Mouse (Mus musculus): ENCODE results near the gene Noto.
"Not testable (repeated sequence)": the region's sequence is repeated elsewhere in the genome, so short reads cannot be mapped to it uniquely, and the experiment has no call there.

Noto gene

DNA sequence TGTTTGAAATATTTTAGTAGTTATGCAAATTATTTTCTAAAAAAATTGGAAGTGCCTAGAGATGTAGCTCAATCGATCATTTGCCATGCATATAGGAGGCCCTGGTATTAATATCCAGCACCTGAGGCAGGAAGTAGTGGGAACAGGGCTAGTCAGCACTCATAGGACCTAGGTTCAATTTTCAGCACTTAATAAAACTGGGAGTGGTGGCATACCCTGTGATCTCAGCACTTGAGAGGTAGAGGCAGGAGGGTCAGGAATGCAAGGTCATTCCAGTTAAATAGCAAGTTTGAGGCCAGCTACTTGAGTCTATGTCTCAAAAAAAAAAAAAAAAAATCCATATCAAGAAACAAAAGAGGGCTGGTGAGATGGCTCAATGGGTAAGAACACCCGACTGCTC, 4.5 kb upstream of the Noto start:
- no peak for DNase-seq (ENCODE audit: extremely low read depth, insufficient read length, low spot score)

DNA sequence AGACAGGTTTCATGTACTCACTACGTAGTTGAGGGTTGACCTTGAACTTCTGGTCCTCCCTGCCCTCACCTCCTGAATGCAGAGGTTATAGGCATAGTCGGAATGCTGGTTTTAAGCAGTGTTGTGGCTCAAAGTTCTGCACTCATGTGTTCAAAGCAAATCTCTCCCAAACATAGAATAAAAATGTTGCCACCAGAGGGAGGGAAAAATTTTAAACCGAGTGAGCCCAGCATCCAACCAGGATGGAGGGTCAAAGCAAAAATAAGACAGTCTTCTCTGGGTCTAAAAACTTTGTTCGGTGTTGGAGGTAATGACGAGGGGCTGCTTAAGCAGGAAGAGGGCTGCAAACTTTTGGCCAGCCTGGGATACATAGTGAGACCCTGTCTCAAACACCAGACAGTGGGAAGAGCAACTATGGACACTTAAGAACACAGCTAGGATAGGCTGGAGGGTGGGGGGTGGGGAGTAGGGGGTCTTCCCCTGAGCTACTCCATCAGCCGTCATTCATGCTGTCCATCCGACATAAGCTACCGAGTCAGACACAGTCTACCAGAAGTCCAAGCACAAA, 7.7 kb downstream of the Noto start:
- no peak for DNase-seq (ENCODE audit: extremely low read depth, insufficient read length, low spot score)

DNA sequence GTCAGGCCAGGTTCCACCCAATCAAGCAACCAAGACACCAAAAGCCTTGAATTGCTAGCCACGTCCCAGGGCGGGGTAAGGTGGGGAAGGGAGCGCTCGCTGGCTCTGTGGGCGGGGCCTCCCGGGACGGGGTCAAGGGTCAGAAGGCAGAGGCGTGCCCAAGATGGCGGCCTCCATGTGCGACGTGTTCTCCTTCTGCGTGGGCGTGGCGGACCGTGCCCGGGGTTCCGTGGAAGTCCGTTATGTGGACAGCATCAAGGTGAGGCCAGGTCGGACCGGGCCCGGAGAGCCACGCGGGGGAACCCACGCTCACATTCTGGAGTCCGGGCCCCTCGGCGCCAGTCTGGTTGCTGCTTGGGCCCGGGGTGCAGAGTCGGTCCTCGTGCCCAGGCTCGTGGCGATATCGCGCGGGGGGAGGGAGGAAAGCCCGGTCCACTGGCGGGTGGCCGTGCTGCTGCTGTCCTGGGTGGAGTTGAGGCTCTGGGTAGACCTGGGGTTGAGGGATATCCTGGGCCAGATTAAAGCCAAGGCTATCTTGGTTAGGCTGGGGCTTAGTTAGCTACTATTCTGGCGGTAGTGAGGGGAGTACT, 8.3 kb downstream of the Noto start, which contains the start of gene Smyd5:
Gene Smyd5, plus strand, starts transcription at position 148 of the 590 bp plus-strand sequence.
- peak; percentile 85 for DNase-seq (ENCODE audit: extremely low read depth, insufficient read length, low spot score)

DNA sequence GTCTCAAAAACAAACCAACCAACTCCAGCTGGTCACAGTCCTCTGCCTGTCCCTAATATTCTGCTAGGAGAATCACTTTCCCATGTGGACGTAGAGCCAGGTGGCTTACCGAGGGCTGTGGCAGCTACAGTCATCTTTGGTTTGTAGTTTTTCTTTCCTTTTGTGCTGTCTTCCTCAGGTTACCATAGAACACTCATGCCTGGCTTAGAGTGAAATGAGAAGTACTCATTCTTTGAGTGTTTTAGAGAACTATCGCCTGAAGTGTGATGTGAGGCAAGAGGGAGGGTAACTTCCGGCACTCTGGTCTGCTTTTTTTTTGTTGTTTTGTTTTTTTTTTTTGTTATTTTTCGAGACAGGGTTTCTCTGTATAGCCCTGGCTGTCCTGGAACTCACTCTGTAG, 10.2 kb downstream of the Noto start:
- no peak for DNase-seq (ENCODE audit: extremely low read depth, insufficient read length, low spot score)

DNA sequence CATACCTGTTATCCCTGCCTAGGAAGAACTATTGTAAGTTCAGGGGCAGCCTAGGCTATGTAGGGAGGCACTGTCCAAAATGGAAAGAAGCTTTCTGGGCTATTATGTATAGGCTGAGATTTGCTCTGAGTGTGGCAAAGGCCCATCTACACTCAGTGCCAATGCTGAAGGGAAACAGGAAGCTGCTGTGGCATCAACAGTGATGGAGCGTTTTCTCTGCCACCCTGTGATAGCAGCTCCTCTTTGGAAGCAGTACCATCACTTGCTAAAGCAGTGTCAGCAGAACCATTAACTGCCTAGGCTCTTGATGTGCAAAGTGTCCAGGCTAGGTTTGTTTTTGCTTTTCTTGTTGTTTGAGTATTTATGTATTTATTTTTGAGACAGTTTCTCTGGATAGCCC, 12.5 kb downstream of the Noto start:
- no peak for DNase-seq (ENCODE audit: extremely low read depth, insufficient read length, low spot score)

DNA sequence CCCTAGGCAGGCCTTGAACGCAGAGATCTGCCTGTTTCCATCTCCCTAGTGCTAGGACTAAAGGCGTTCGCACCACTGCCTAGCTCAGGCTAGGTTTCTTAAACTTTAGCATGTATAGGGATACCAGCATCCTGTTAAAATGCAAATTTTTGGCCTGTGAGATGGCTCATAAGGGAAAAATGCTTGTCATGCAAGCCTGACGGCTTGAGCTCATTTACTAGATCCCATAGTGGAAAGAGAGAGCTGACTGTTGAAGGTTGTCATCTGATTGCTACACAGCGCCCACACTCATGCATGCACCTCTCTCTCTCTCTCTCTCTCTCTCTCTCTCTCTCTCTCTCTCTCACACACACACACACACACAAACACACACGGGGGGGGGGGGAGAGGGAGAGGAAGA, 12.9 kb downstream of the Noto start:
- DNase-seq (ENCODE audit: extremely low read depth, insufficient read length, low spot score): no peak

DNA sequence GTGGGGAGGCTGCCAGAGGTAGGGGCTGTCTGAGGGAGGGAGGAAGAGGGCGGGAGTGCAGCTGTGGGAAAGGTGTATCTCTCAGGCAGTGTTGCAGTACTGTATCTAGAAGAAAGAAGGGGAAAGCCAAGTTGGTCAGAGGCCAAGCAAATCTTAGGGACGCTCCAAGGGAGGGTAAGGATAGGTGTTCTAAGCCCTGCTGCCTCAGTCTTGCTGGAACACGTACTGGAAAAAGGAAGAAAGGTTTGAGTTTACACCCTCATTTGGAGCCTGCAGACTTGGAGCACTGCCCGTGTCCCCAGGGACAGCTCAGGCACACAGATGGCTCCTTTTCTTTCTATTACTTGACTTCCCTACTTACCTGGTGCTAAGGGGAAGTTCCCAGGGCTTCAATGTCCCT, 17.5 kb downstream of the Noto start:
- DNase-seq (ENCODE audit: extremely low read depth, insufficient read length, low spot score): no peak

DNA sequence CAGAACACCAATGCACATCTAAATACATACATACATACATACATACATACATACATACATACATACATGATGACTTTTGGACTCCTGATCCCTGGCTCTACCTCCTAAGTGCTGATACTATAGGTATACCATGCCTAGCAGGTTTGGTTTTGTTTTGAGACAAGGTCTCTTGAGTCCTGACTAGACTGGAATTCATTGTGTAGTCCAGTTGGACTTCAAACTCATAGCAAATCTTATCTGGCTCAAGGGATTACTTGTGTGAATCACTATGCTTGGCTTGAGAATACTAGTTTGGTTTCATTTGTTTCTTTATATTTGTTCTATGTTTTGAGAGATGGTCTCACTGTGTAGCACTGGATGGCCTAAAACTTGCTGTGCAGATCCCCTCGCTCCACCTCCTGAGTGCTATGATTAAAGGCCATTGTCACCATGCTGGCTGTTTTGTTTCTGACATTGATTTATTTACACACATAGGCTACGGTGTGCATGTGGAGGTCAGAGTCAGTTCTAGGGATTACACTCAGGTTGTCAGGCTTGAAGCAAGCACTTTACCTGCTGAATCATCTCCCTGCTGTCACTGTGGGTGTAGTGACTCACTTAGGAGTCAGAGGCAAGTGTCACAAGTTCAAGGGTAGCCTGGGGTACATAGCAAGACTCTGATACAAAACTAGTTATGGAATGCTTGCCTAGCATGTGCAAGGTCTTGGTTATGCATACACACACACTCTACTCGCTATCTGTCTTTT, 20.0 kb downstream of the Noto start:
- no peak for DNase-seq (ENCODE audit: extremely low read depth, insufficient read length, low spot score)

DNA sequence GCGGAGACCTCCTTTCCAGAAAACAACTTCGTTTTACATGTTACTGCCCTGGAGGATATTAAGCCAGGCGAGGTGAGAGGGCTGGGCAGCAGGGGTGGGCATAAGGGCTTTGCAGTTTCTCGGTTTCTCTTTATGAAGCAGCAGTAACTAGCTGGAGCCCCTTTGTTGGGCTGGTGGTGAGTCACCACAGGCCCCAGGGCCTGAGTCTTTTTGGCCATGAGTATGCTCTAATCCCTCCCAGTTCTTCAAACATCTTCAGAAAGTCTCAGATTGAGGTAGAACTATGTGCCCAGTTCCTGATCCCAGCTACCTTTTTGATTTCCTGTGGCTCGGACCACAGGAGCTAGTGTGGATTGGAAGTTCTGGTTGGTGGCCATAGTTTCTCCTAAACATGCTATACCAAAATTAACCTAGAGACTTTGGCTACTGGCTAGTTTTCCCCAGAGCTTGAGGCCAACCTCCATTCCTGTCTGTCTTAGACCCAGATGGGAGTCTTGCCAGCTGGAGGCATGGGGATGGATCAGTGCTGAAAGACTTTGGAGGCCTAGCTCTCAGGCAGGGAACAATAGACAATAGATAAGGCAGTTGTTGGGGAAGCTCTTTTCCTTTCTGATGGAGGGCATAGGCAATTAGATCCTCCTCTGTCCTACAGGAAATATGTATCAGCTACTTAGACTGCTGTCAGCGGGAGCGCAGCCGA, 20.7 kb downstream of the Noto start:
- DNase-seq (ENCODE audit: extremely low read depth, insufficient read length, low spot score): no peak

DNA sequence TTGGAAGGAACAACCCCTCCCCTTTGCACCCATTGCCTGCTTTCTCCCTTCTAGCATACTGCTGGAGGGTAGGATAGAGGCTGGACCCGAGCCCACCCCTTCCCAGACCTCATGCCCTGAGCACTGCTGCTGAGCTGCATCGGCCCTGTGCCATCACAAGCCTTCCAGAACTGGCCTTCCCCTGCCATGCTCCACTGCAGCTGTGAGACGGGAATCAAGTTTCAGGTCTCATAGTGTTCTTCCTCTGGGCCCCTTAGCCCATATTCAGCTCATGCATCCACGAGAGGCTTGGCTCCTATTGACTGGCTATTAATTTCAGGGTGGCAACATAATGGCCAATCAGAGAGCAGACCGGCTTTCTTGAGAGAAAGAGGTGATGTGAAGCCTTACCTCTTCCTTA, 21.6 kb downstream of the Noto start:
- no peak for DNase-seq (ENCODE audit: extremely low read depth, insufficient read length, low spot score)

DNA sequence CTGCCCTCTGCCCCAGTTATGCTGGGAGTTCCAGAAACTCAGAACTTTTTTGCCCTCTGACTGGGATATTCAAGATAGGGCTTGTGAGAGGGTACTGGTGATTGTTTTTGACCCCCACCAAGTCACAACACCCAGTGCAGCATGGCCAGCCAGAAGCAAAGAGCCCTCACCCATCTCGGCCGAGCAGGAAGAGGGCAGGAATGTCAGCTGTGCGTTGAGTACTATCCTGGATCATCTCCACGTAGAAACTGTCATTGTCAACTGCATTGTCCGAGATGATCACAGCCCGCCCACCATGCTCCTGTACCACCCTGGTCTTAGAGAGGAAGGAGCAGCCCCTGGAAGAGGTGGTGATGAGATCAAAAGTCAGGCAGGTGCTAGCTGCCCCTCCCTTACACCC, 23.7 kb downstream of the Noto start:
- DNase-seq (ENCODE audit: extremely low read depth, insufficient read length, low spot score): no peak

DNA sequence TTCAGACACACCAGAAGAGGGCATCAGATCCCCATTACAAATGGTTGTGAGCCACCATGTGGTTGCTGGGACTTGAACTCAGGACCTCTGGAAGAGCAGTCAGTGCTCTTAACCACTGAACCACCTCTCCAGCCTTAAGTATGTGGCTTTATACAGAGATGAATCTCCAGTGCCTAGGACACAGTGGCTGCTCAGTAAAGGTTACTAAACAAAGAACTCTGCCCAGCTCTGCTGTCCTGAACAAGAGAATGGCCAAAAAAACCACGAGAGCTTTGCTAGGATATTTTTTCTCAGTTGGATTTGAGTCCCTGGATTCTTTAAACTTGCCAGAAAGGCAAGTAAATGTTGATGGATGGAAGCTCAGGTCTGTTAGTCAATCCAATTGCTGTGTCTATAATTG, 26.5 kb downstream of the Noto start:
- not testable (repeated sequence) for DNase-seq (ENCODE audit: extremely low read depth, insufficient read length, low spot score)

DNA sequence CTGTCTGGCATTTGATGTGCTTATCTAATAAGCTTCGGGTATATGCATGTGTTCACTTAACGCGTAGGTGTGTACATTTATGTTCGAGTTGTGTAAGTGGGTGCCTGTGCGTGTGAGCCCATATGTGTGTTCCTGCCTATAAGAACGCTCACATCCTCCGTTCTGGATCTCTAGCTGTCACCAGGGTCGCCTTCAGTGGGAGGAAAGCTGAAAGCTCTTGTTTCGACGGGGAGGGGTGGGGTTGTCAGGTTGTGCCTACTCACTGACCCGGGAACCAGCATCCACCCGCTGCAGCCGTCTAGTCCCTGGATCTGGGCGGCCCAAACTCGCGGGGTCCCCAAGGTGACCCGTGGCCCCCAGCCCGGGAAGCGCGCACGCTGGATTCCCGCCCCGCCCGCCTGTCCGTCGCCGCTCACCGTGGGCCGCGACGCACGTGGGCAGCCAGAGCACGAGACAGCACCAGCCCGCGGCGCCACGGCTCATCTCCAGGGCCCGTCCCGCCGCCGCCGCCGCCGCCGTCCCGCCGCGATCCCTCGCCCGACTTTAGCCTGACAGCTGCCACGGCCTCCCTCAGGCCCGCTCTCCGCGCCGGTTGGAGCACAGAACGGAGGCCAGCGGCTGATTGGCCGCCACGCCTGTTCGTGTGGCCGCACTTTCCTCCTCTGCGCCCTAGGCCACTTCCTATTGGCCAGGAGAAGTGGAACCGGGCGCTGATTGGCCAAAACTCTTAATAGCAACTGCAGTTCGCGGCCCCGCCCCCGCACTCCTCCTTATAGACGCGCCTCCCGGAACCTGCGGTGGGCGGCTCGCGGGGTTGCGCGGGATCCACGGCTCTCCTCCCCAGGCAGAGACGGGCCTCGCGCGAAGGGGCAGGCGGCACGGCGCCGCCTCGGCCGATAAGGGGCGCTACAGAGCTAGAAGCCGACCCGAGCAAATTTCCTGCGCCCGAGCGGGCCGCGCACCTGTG, 27.3 kb downstream of the Noto start, which contains the start of gene Cct7:
Gene Cct7, plus strand, starts transcription at position 818 of the 967 bp plus-strand sequence.
- peak; percentile 97 for DNase-seq (ENCODE audit: extremely low read depth, insufficient read length, low spot score)

DNA sequence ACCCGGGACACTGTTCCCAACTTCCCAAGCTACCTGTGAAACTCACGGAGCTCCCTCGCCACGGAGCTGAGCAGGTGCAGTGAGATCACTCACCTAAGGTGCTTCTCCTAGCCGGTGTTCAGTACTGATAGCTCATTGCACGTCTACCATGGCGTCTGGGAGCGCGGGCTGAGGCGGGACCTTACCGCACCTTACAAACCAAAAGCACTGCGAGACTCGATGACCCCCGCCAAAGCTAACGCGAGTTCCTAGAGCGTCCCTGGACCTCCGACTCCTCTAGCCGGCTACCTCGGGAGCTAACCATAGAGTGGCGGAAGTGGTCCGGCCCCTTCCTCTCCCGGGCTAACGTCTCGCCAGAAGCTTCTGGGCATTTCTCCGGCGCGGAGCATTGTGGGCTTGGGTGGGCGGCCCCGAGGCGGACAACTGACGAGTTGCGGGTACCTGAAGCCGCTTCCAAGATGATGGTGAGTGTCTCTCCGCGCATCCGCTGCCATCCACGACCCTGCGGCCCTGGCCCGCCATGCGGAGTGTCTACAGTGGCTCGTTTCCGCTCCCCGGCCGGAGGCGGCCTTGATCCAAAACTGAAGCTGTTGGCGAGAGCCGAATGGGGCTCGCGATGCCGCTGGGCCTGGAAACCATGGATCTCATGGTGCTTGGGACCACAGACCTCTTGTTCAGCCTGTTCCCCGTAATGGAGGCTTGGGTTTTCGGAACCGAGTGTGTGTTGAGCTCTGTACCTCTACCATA, 28.2 kb downstream of the Noto start, which contains the start of gene Pradc1:
Gene Pradc1, minus strand, starts transcription at position 307 of the 747 bp plus-strand sequence.
- DNase-seq (ENCODE audit: extremely low read depth, insufficient read length, low spot score): peak; percentile 93

DNA sequence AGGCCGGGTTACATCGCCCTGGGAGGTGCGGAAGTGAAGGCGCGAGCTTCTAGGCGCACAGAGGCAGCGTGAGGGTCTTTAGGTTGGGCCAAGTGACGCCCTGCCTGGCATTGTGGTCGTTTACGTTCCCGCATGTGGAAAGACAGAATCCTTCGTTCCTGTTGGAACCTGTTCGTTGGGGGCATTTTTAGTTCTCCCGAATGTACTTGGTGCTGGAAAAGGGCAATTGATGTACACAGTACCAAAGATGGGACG, 28.7 kb downstream of the Noto start:
- no peak for DNase-seq (ENCODE audit: extremely low read depth, insufficient read length, low spot score)

DNA sequence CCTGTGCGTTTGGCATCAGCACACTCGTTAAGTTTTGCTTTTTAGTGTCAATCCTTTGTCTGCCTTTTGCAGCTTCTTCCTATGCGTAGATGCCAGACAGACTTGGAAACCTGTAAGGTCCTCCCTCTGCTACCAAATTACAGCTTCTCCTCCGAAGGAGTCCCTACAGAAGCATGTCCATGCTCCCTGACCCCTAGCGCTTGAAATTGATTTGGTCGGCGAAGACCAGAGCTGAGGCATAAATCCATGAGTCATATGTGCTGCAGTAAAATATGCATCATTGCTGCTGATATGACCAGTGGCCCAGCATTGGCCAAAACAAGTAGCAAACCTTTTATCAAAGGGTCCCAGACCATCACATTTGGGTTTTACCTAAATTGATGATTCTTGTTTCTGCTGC, 29.1 kb downstream of the Noto start:
- DNase-seq (ENCODE audit: extremely low read depth, insufficient read length, low spot score): peak; percentile 25

DNA sequence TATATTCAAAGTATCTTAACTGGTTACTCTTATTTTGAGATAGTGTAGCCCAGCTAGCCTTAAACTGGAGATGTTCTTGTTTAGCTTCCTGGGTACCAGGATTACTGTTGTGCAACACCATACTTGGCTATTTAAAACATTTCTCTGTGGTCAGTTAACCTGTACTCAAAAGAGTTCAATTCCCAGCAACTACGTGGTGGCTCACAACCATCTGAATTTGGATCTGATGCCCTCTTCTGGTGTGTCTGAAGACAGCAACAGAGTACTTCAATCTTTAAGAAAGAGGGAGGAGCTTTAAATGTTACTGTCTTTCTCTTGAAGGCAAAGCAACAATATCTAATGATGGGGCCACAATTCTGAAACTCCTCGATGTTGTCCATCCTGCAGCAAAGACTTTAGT, 35.9 kb downstream of the Noto start:
- no peak for DNase-seq (ENCODE audit: extremely low read depth, insufficient read length, low spot score)

DNA sequence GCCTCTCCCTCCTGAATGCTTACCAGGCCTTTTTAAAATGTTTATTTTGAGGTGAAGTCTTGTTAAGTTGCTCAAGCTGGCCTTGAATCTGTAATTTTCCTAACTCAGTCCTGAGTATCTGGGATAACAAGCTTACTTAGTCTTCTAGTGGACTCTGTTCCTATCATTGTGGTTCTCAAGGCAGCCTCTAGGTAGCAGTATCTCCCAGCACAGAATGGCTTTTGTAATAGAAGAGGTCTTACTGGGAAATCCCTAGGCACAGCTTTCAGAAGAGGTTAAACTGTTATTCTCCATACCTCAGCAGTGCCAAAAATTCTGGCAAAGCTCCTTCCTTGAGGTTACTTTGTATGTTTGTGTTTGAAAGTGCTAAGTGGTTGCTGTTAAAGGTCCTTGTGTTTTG, 41.7 kb downstream of the Noto start:
- DNase-seq (ENCODE audit: extremely low read depth, insufficient read length, low spot score): no peak

DNA sequence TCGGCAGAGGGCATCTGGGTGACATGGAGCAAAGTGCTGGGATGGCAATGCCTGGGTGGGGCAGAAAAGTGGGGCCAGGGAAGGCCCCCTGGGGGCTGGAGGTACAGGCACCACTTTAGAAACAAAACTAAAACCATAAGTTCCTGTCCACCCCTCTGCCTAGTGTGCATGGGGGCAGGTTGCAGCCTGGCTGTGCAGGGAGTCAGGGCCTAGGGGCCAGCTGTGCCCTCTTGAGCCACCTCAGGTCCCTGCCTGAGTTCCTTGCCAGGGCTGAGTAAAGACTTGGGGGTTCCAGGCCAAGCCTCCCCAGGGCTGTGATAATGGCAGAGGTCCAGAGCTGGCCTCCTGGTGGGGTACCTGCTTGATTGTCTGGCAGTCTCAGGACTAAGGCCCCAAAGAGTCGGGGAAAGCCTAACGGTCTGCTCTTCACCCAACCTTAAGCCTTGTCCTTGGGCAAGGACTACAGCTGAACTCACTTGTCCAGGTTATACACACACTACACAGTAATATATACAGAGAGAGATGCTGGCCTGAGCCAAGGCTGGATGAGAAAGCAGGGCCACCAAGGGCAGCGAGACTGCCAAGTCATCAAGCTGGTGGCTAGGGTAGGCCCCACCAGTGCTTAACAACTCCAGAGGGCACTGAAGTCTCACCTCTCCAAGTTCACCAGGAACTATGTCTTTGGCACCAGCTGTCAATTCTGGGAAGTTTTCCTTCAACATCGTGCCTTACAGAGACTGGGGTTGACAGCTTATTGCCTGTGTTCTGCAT, 46.2 kb downstream of the Noto start:
- DNase-seq (ENCODE audit: extremely low read depth, insufficient read length, low spot score): no peak

Measured in 3134 (cell line).